Mouse (Mus musculus) testis, adult 2 months (tissue): ENCODE data around the gene Amer2.

Source experiments
- CTCF ChIP-seq: fragments of 200-500 bp; IDR thresholded peaks from 2 replicates; pipeline ENCODE4 v1.5.1; 2012; ENCODE audit warnings: low read depth, mild to moderate bottlenecking, inconsistent platforms, low read length, moderate library complexity; ENCODE audit not compliant: control insufficient read depth, insufficient read depth, insufficient replicate concordance
- POLR2A ChIP-seq: fragments of 200-500 bp; IDR thresholded peaks from 2 replicates; pipeline ENCODE4 v1.6.1; 2012; ENCODE audit warnings: low read depth, mild to moderate bottlenecking, inconsistent platforms, low read length, moderate library complexity; ENCODE audit not compliant: control insufficient read depth

DNA sequence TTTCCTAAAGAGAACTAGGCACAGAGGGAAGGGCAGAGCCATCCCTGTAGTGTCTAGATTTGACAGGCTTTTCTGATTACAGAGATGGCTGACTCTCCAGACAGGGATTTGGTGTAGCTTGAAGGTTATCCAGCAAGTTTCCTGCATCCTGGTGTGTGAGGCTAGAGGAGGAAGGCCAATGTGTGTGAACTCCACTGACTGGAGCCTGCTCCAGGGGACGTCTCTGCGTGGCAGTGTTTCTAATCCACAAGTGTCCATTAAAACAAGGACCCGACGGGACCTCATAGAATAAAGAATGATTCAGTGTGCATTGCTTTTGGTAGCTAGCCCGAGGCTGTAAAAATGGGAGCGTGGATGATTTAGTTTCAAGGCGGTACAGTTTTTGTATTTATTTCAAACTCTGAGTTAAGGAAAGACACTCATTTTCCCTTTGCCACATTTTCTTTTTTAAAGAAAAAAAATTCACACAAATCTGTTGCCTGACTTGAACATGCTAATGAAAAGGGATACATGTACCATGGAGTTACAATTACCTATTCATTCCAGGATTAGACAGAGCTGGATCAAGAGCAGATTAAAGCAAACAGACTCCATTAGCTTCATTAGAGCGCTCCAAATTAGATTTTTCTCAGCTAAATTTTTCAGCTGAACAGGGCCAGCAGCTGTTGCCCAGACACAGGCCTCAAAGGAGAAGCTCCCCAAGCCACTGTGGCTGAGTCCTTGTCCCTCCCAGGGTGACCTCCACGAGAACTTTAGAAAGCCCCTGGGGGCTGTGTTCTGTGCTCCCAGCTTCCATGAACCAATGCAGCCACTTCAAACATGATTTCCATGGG lies 11.5 kb upstream of the Amer2 start:
- TF ChIP-seq CTCF (no peak), POLR2A (no peak)
